Mouse (Mus musculus) stomach, postnatal 0 days (tissue): ENCODE measurements around the gene Prkag2.

ENCODE experiments used
- CTCF ChIP-seq: IDR thresholded peaks from 2 replicates; pipeline ENCODE4 v1.5.1; 2016; ENCODE audit warnings: antibody characterized with exemption, low read depth, mild to moderate bottlenecking, moderate library complexity
- EP300 ChIP-seq: optimal IDR thresholded peaks from 2 replicates; pipeline ENCODE3; 2016; ENCODE audit warnings: antibody characterized with exemption

DNA sequence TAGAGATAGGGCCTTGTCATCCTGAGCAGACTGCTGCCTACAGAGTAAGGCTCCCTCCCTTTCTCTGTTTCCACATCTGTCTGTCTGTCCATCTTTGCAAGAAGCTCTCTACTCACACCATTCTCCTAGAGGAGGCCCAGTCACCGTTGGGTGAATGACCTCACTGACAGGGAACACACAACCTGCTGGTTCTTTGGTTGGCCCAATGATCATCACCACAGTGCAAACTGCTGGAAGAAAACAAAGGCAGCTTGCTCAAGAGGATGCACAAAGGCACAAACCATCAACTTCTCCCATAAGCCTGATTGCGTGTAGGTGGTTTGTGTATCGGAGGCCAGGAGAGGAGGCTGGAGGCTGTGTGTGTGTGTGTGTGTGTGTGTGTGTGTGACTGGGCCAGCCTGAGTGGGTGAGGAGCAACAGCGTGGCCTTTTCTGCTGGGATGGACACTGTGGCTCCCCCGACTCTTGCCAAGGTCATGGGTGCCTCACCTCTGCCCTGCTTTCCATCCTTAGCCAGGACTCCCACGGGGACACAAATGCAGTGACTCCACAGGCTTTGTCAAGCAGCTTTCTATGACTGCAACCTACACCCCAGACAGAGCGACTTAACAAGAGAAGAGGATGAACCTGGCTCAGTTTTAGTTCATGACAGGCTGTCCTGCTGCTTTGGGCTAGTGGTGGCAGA, 149.4 kb downstream of the Prkag2 start:
- TF ChIP-seq CTCF (no peak), EP300 (no peak)
